Mouse (Mus musculus): ENCODE measurements around the gene Mtrex. TPM values are rescaled to one million over a fixed set of nuclear protein-coding genes. Genes with fewer than 3 reads are reported as not detected.

The Mtrex gene
- total RNA-seq (2021), result 10 to 100 TPM; 24.5 to 28.0 TPM
- long read RNA-seq, experiment 1, transcript Mtrex-201 (27 exons, 3,689 nt), result major isoform, 37 of 46 reads
- long read RNA-seq, experiment 1, partial matches to known transcripts, result 5 of 46 reads
- long read RNA-seq, experiment 1, other reads (novel, unspliced or antisense), result 4 of 46 reads
- long read RNA-seq, experiment 2, transcript Mtrex-201 (27 exons, 3,689 nt), result major isoform, 33 of 35 reads
- long read RNA-seq, experiment 2, partial matches to known transcripts, result 1 of 35 reads
- long read RNA-seq, experiment 2, other reads (novel, unspliced or antisense), result 1 of 35 reads

DNA sequence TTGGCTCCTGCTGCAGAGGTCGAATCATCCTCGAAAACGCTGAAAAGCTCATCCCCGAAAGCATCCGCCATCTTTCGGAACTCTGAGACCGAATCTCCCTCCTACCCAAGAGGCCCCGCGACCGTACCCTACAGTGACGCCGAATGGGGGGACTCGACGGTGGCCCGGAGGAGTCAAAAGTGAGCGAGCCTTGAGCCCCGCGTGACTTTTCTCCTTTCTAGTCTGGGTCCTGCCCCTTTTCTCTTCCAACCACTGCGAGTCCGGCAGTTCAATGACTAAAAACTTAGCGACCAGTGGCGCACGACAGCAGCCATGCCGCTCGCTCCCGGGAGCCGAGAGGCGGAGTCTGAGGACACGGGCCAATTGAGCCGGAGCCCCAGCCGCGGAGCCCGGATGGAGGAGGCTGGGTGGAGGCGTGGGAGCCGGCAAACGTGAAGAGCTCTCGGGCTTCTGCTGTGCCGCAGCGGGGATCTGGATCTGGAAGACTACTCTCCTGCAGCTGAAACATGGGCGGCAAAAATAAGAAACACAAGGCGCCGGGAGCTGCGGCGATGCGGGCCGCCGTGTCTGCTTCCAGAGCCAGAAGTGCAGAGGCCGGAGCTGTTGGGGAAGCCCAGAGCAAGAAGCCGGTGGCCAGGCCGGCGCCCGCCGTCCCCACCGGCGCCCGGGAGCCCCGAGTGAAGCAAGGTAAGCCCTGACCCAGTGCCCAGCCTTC is at the start of gene Mtrex, which contains the start of gene Dhx29:
TSS of gene Mtrex (minus strand) at position 112 of the 715 bp plus-strand sequence.
TSS of gene Dhx29 (plus strand) at position 168 of the 715 bp plus-strand sequence.
- DNase-seq, result peak; percentile 99
- intact Hi-C loops (cut with DNase I), result loop anchor here (5.0 kb wide), 3 partner anchors 60 to 125 kb away; partner anchors contain the start of genes Ccno, Cdc20b and Plpp1

DNA sequence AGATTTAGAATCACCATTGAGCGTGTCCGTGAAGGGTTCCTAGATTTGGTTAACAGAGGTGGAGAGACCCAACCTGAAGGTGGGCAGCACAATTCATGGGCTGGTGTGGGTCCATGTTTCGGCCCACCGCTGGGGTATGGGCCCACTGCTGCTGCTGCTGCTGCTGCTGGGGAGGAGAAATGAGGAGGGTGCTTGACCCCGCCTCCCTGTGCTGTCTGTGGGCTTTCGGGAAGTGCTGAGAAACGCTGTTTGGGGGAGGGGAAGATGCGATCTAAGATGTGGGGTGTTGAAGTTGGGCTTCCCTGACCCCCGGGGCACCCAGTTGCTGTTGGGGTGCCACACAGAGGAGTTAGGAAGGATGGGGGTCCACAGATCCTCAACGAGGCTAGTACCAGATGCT is 49.5 kb upstream of the Mtrex start:
- no peak for DNase-seq
- intact Hi-C loops (cut with DNase I), result no loop called here

DNA sequence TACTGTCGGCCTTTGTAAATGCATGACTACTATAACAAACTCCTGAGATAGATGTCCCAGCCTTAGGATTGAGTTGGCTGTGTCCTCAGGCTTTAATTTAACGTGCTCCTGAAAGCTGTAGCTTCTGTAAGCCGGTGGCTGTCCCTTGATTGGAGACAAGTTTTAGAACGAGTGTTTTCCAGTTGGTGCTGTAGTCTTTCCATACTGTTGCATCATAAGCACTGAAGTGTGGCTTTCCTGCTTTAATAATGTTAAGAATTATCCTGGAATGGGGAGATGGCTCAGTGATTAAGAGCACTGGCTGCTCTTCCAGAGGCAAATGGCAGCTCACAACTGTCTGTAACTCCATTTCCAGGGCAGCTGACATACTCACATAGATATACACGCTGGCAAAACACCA is 40.1 kb upstream of the Mtrex start:
- intact Hi-C loops (cut with DNase I), result no loop called here
- DNase-seq, result no peak

DNA sequence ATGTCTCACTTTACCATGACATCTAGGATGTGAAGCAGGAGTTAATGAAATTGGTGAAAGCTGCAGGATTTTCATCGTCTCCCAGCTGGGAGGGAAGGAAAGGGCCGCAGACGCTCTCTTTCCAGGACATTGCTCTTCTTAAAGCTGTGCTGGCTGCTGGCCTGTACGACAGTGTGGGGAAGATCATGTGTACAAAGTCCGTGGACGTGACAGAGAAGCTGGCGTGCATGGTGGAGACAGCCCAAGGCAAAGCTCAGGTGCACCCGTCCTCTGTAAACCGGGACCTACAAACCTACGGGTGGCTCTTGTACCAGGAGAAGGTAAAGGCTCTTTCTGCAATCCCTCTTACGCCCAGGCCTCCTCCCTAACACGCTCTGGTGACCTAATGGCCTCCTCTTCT is 37.2 kb upstream of the Mtrex start:
- intact Hi-C loops (cut with DNase I), result no loop called here
- DNase-seq, result no peak

DNA sequence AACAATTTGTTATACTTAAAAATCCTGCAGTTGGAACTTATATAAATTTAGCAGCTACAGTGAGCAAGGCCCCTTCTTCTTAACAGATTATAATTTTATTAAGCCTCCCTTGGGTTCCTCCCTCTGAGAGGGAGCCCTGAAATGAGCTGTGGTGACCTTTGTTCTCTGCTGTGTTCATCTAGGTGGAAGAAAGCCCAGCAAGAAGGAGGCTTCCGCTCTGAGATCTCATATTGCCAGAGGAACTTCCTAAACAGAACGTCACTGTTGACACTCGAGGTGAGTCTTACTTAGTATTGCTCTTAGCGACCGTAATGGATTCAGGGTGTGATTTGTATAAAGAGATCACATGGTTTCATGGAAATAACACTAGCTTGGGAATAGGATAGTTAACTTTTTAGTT is 35.9 kb upstream of the Mtrex start:
- intact Hi-C loops (cut with DNase I), result no loop called here
- no peak for DNase-seq

GRCm38 (mm10) chr13:112954067-112954466 is 26.9 kb upstream of the Mtrex start:
- DNase-seq, result no peak
- intact Hi-C loops (cut with DNase I), result no loop called here

- DNase-seq, result no peak
- intact Hi-C loops (cut with DNase I), result no loop called here
Observed at GRCm38 (mm10) chr13:112945900-112946299, 18.7 kb upstream of the Mtrex start.

DNA sequence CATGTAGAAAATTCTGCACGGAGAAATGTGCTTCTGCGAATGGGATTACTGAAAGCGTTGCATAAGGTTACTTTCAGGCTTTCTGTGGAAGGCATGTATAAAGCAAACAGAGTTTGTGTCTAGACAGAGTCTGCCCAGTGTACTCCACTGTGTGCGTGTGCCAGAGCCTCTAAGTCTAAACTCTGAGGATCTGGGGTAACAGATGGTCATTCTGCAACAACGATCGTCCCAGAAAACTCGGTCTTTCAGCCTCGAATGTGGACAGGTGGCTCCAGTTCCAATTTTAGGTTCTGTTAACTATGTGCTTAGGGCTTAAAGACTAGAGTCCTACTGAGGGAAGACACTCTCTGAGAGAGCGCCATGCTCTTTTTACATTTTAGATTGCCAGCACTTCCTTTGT is 18.1 kb upstream of the Mtrex start:
- DNase-seq, result no peak

DNA sequence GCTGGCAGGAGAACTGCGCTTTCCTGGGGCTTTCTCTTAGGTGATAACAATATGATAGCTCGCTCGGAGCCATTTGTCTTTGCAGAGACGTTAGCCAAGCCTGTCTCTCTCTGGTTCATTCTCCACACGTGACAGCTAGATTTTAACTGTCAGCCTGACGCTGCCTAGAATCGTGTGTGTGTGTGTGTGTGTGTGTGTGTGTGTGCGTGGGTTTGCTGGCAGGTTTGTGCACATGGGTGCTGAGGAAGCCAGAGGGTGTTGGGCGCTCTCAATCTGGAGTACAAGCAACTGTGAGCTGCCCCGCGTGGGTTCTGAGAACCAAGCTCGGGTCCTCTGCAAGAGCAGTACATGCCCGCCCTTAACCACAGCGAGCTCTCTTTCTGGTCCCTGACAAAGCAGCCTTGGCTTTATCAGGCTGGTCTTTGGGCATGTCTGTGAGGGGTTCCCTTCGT is 14.7 kb upstream of the Mtrex start:
- DNase-seq, result no peak
- intact Hi-C loops (cut with DNase I), result no loop called here

More for the DNA sequence above, 18.1 kb upstream of the Mtrex start:
- intact Hi-C loops (cut with DNase I), result no loop called here

DNA sequence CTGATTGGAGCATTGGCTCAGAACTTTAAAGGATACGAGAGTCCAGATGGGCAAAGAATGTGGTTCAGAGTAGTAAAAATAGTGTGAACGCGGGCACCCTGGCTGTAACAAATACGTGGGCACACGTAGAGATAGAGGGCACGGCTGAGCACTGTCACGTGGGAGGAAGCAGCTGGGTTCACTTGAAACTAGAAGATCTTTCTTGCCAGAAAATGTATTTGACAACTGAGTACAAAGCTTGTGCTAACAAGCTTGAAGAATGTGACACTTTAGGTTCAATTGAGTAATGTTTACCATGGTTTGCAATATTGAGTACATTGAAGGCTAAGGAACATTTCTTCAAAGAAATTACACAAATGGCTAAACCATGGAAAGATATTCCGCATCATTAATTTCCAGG is 10.9 kb upstream of the Mtrex start:
- DNase-seq, result no peak
- intact Hi-C loops (cut with DNase I), result no loop called here

DNA sequence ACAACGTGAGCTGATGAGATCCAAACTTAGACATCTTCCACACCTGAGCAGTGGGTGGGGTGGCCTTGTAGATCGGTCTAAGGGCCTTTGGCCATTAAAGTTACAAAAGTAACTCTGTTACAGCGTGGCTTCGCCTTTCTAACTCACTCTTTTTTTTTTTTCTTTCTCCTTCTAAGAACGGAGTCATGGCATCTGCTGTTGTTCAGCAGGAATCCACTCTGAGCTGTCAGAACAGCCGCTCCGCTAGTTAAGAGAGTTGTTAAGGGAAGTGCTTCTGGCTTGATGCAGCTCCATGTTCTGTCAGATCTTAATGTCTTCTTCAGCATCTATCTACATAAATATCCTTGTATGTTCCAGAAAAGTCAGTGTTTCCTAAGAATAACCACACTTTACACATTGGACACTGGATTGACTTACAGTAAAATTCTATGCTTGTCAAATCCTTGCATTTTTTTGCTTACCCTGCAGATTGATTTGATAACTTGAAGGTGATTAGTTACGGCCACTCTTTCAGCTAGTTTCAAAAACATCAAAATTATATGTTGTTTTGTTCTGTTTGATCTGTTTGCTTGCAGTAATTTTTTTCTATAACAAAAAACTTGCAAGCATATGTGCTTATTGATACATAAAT is 955 bp upstream of the Mtrex start:
- DNase-seq, result no peak
- intact Hi-C loops (cut with DNase I), result loop anchor here (5.0 kb wide), 3 partner anchors 59 to 126 kb away; partner anchors contain the start of genes Ccno, Cdc20b and Plpp1

DNA sequence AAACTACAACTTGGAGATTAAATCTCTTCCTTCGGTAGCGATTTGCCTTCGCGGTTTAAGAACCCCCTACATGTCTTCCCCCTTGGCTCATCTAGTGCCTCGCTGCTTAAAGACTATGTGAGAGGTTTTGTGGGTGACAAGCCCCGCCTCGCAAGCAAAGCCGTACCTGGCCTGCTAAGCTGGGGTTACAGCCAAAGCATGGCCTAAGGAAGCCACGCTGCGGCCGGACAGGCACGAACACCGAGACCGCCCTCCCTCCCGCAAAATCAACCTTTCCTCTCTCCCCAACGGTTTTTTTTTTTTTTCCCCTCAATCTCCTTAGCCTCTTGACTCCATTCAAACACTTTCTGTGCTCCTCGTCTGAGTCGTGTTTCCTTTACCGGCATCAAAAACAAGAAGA is 402 bp downstream of the Mtrex start:
- intact Hi-C loops (cut with DNase I), result loop anchor here (5.0 kb wide), 3 partner anchors 61 to 124 kb away; partner anchors contain the start of genes Ccno, Cdc20b and Plpp1
- peak; percentile 10 to 16 for DNase-seq

DNA sequence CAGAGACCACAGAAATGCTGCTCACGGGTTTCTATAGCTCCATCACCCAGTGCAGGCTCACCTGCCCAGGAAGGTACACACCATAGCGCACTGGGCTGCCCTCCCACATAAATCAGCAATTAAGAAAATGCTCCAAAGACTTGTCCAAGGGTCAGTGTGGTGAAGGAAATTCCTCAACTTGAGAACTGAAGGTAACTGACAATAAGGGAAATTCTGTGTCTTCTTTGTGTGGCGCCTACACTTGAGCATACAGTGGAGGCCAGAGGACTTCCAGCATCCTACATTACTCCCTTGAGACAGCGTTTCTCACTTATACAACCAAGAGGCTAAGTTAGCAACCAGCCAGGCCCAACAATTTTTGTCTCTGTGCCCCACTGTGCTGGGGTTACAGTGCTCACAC is 1.2 kb downstream of the Mtrex start:
- intact Hi-C loops (cut with DNase I), result loop anchor here (5.0 kb wide), 3 partner anchors 61 to 124 kb away; partner anchors contain the start of genes Ccno, Cdc20b and Plpp1

GRCm38 (mm10) chr13:112925266-112925665 is 1.9 kb downstream of the Mtrex start:
- DNase-seq, result no peak
- intact Hi-C loops (cut with DNase I), result loop anchor here (5.0 kb wide), 3 partner anchors 62 to 123 kb away; partner anchors contain the start of genes Ccno, Cdc20b and Plpp1

More for the DNA sequence above, 1.2 kb downstream of the Mtrex start:
- no peak for DNase-seq

GRCm38 (mm10) chr13:112920906-112921305 is 6.3 kb downstream of the Mtrex start:
- DNase-seq, result no peak
- intact Hi-C loops (cut with DNase I), result no loop called here

DNA sequence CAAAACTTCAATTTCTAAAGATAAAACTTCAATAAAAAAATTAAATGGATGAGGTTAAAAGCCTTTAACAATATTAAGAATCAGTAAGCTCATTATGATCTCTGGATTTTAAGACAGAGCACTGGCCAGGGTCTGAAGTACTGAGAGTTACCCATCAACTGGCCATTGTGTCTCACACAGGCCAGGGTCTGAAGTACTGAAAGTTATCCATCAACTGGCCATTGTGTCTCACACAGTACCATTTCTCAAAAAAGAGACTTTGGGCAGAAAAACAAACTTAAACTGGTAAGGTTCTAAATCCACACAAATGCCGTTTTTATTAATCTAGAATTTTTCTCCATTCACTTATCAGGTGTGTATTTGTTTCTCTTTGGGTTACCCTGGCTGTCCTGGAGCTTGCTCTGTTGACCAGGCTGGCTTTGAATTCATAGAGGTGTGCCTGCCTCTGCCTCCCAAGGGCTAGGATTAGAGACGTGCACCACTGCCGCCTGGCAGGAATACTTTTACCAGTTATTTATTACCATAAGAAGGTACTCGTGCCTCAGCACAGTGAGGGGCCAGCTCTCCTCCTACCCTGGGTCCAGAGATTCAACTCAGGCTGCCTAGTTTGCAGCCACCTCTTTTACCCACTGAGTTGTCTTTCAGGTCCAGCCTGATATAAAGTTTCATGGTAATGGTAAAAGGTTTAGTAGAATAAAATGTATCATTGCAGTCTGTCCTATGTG is 7.9 kb downstream of the Mtrex start:
- intact Hi-C loops (cut with DNase I), result no loop called here
- DNase-seq, result no peak

GRCm38 (mm10) chr13:112910434-112910833 is 16.8 kb downstream of the Mtrex start:
- DNase-seq, result no peak
- intact Hi-C loops (cut with DNase I), result no loop called here

GRCm38 (mm10) chr13:112909663-112910062 is 17.5 kb downstream of the Mtrex start:
- peak; percentile 16 to 51 for DNase-seq
- intact Hi-C loops (cut with DNase I), result loop anchor here (2.0 kb wide), 1 partner anchor 237 kb away; no protein-coding TSS in a partner anchor

- intact Hi-C loops (cut with DNase I), result no loop called here
- DNase-seq, result no peak
Observed at GRCm38 (mm10) chr13:112902176-112902575, 25.0 kb downstream of the Mtrex start.

DNA sequence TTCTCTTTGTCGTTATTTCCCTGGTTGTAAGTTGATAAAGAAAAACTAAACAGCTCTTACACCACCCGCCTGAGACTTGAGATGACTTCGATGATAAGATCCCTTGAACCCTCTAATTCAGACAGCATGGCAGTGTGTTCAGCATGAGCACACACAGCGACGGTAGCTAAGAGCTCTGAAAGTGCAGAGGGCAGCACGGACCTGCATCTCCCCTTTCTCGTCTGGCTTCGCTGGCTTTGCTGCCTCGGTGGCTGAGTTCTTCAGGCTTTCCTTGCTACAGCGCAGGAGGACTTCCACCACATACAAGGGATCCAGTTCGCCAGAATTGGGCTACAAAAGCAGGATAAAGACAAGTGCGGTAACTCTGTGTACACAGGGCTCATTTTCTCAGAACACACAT is 40.0 kb downstream of the Mtrex start:
- DNase-seq, result no peak
- intact Hi-C loops (cut with DNase I), result no loop called here

All from heart, postnatal 14 days (tissue).